Mouse (Mus musculus) c-Kit-positive CD71-positive TER-119-positive erythroid progenitor cells, embryonic 14.5 days (primary cell): ENCODE data around the gene Sft2d1.
A peak's percentile ranks its signal among the peaks of the same experiment; 100 is the strongest.

Experiments
- DNase-seq: peaks from one replicate; pipeline ENCODE4 v3.0.0-alpha.2; 2013; ENCODE audit warnings: low spot score

The Sft2d1 gene

GRCm38 (mm10) chr17:8310838-8311614, at the start of gene Sft2d1:
Sft2d1 (plus strand) TSS chr17:8311102.
- peak; percentile 92 for DNase-seq

GRCm38 (mm10) chr17:8264638-8265037, 46.3 kb upstream of the Sft2d1 start:
- DNase-seq = peak; percentile 39

DNA sequence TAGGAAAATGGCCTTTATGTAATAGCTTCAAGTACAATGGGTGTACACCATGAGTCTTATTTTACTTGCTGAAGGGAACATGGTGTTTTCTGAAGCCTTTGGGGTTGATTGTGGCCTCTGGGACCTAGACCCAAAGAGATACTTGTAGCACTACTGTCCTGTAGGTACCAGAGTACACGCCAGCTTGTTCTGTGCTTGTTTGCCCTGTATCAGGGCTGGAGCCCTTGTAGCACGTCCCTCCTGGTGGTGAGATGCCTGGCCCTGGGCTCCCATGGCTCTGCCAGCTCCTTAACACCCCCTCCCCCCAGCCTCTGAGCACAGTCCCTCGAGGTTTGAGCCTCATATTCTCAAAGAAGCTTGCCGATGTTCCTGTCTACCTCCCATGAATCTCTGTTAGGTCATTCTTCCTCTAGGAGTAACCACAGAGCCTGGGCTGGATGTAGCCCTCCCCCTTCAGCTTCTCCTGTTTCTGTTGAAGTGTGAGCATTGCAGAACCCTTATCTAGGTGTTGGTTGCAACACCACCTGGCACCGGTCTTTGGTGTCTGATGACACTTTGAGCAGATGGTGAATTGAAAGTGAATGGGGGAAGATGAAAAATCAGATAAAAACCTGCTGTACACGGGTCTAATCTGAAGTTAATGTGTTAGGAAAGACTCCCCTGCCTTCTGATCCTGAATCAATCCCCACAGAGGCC, 38.7 kb upstream of the Sft2d1 start:
- no peak for DNase-seq

DNA sequence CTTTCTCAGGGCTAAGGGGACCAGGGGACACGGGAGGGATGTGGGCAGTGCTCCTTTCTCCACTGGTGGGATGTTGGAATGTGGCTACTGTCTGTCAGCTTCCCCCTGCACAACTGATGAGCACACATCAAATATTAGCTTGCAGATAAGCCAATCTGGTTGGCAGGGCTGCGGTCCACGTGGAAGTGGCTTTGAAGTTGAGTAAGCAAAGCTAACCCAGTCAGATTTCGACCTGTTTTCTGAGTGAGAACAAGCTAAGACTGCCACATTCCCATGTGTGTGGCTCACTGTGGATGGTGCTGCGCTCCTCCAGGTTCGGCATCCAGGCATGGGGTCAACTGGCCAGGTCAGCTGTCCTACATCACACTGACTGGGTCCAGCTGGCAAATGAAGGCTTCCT, 38.0 kb upstream of the Sft2d1 start:
- DNase-seq = no peak

DNA sequence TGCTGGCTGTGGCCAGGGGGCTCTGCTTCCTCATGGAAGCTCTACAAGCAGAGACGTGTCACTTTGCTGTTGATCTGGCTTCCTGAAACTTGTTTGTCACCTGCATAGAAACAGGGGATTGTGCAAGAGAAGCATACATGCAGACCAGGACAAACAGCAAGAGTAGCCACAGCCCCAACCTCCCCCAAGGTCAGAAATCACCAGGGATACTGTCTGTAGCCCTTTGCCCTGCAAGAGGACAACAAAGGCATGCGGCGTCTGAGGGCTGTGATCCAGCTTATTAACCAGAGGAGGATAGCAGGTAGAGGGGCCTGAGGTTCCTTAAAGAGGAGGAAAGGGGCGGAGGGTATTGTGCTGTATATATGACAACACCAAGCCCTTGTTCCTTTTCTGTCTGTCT, 34.8 kb upstream of the Sft2d1 start:
- DNase-seq = no peak

DNA sequence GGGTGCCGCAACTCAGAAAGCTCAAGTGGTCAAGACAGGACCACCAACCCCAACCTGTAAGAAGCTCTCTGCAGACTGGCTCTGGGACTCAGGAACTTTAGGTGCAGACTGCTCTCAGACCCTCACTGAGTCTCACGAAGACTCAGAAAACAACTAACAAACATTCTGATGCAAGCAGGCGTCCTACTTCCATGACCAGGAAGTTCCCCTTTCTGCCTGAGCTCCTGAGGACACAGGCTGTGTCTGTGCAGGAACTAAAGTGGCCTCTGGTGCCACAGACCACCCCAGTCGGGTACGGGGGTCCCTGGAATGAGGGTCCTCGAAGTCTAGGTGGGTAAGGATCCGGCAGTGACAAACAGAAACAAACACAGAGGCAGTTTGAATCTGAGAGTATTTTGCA, 34.2 kb upstream of the Sft2d1 start:
- no peak for DNase-seq

GRCm38 (mm10) chr17:8277266-8277665, 33.6 kb upstream of the Sft2d1 start:
- DNase-seq = no peak

DNA sequence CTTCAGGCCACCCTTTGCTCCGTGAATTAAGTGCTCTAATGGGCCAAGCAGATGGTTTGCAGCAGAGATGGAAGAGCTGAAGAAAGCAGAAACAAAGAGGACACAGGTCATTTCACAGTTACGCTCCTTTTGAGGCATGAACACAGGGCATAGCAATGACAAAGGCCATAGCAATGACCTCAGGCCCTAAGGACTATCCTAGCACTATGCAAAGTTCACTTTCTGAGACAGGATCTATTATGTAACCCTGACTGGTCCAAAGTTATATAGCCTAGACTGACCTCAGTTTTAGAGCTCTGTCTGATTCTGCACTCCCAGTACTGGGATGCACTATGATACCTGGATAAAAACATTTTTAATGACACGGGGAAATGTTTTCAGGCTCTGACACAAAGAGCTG, 32.5 kb upstream of the Sft2d1 start:
- DNase-seq = no peak

- peak; percentile 48 for DNase-seq
Measured at GRCm38 (mm10) chr17:8282821-8283525, 27.9 kb upstream of the Sft2d1 start, which contains the start of gene Mpc1. Mpc1 (plus strand) TSS chr17:8282904.

- DNase-seq = peak; percentile 91
Measured at GRCm38 (mm10) chr17:8283526-8284253, 27.2 kb upstream of the Sft2d1 start.

- no peak for DNase-seq
Measured at GRCm38 (mm10) chr17:8284254-8284661, 26.6 kb upstream of the Sft2d1 start.

DNA sequence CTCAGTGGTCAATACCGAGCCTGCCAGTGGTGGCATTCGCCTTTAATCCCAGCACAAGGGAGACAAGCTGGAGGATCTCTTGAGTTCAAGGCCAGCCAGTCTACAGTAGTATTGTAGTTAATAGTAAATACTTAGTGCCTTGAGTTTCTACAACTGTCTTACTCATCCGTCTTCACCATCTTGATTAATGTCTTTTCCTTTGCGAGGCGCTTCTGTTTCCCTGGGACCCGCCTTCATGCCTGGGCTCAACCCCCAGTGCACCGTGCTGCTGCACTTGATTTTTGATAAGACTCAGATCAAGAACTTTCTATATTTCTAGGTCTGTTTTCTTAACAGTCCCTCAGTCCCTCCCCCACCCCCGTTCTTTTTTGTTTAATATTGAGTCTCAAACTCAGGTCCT, 25.8 kb upstream of the Sft2d1 start:
- peak; percentile 32 for DNase-seq

DNA sequence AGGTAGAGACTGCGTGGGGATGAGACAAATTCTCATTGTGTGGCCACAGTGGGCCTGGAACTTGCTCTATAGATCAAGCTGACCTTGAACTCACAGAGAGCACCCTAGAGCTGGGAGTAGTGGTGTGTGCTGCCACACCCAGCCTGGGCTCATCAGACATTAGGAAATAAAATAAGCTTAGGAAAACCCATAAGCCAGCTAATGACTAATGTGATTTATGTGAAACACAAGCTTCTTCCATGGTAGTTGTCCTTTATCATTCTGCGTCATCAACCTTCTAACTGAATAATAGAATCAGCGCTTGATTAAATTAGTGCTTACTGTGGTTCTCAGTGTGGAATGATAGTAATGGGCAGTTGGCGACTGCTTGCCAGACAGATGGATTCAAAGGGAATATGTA, 23.9 kb upstream of the Sft2d1 start:
- DNase-seq = no peak

GRCm38 (mm10) chr17:8289993-8290679, 20.8 kb upstream of the Sft2d1 start:
- DNase-seq = no peak

DNA sequence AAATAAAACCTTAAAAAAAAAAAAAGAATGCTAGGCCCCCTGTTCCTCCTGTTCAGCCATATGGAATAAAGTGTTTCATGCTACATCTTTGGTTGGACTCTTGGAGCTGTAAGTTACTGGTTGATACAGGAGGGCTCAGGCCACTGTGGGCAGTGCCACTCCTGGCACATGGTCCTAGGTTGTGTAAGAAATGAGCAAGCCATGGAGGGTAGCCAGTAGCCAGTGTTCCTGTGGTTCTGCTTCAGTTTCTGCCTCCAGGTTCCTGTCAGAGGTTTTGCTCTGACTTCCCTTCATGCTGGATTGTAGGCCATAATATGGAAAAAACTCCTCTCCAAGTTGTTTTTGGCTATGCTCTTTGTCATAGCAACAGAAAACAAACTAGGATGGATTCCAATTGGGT, 20.2 kb upstream of the Sft2d1 start:
- DNase-seq = no peak

DNA sequence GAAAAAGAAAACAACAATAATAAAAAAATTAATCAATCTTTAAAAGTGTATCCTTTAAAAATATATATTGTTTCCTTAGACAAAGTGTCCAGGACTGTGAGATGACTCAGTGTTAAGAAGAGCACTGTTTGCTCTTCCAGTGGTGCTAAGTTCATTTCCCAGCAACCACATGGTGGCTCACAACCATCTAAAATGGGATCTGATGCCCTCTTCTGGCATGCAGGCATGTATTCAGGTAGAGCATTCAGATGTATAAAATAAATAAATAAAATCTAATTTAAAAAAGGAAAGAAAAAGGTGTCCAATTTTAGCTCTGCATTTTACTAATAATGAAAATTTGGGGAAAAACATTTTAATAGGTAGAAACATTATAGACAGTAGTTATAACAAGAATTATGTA, 15.1 kb upstream of the Sft2d1 start:
- no peak for DNase-seq

DNA sequence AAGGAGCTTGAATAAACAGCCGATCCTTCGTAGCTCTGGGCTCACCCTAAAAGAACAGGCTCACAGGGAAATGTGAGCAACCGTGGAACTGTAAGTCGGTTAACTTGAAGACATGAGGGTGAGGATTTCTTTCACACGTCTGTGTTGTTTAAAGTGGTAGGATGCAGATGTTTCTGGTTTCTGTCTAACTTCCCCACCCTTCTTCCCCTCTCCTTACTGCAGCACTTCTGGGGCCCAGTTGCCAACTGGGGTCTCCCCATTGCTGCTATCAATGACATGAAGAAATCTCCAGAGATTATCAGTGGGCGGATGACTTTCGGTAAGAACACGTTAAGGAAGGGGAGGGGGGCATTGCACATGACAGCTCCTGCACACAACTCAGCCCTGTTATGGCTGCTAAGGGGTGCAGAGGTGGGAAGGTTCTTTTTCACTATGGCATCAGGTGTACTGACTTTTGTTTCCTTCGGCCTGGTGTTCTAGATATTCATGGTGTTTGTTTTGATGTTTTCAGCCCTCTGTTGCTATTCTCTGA, 14.5 kb upstream of the Sft2d1 start:
- DNase-seq = no peak

- DNase-seq = no peak
Measured at GRCm38 (mm10) chr17:8297746-8298145, 13.2 kb upstream of the Sft2d1 start.

GRCm38 (mm10) chr17:8298281-8298680, 12.6 kb upstream of the Sft2d1 start:
- DNase-seq = no peak

DNA sequence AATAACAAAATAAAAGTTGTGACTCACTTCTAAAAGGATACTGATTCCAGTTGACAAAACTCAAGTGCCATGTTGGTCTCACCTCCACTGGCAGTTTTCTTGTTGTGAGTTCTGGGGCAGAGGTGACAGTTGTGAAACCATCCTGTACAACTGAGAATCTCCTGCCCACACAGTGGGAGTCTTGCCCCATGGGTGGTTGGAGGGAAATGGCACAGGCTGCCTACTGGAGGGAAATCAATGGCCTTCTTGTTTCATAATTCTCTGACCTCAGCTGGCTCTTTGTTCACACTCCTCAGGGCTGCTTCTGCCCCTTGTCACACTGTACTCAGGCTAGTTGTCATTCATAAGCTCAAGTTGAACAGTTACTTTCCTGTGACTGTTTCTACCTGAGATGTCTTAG, 11.4 kb upstream of the Sft2d1 start:
- DNase-seq = no peak

GRCm38 (mm10) chr17:8301515-8301914, 9.4 kb upstream of the Sft2d1 start:
- no peak for DNase-seq
